Mouse (Mus musculus) cerebellum, postnatal 14 days (tissue): ENCODE measurements at regions not wholly inside any gene's neighbourhood (a gene's known extent, or its start where the extent isn't known, plus 50 kb on each side); places are given as distances from the start of the nearest gene placed in this dataset.

ENCODE experiments used
- DNase-seq, 2 experiments: peaks; one replicate each; pipeline ENCODE4 v3.0.0; 2021; ENCODE audit warnings: mixed read lengths in 2 of 2

- no peak for DNase-seq
These were observed 120.1 kb upstream of the Gm37988 start for GRCm38 (mm10) chr1:4687605-4688004.

- DNase-seq: no peak
These were observed 118.6 kb upstream of the Gm37988 start for GRCm38 (mm10) chr1:4689096-4689495.

- no peak for DNase-seq
These were observed 104.4 kb upstream of the Gm37988 start for GRCm38 (mm10) chr1:4703316-4703715.

GRCm38 (mm10) chr1:4706171-4706570, 101.5 kb upstream of the Gm37988 start:
- no peak for DNase-seq

- DNase-seq: no peak
These were observed 85.3 kb upstream of the Gm37988 start for GRCm38 (mm10) chr1:4722333-4722931.
